Mouse (Mus musculus) liver, postnatal 0 days (tissue): ENCODE results near the gene Itih2. TPM values are rescaled to one million over a fixed set of nuclear protein-coding genes. Genes with fewer than 3 reads are reported as not detected.

ENCODE experiments used
- ATAC-seq: fragments of 200-750 bp; cut with Nextera tagmentation; 2 replicates; pipeline ENCODE4 v1.8.0; 2017; ENCODE audit warnings: mild to moderate bottlenecking, moderate library complexity
- DNase-seq: peaks from one replicate; pipeline ENCODE4 v3.0.0-alpha.2; 2016
- H3K27ac ChIP-seq: fragments of 300-500 bp; sonication (generic); 2 replicates; pipeline ENCODE4 v1.5.1; 2014; ENCODE audit warnings: antibody characterized with exemption, moderate library complexity, mild to moderate bottlenecking, low read depth
- H3K27me3 ChIP-seq: fragments of 300-500 bp; sonication (generic); 2 replicates; pipeline ENCODE4 v1.6.1; 2014; ENCODE audit warnings: low read length, control low read depth, mixed read lengths; ENCODE audit not compliant: insufficient read depth
- H3K36me3 ChIP-seq: fragments of 300-500 bp; sonication (generic); replicated peaks from 2 replicates; pipeline ENCODE4 v1.6.1; 2014; ENCODE audit warnings: mild to moderate bottlenecking, control low read depth, low read length, moderate library complexity, mixed read lengths; ENCODE audit not compliant: insufficient read depth
- H3K4me1 ChIP-seq: fragments of 300-500 bp; sonication (generic); 2 replicates; pipeline ENCODE4 v1.6.1; 2014; ENCODE audit warnings: antibody characterized with exemption, mild to moderate bottlenecking, control low read depth; ENCODE audit not compliant: insufficient read depth
- H3K4me2 ChIP-seq: fragments of 300-500 bp; sonication (generic); 2 replicates; pipeline ENCODE4 v1.6.1; 2014; ENCODE audit warnings: low read depth, mild to moderate bottlenecking, low read length, moderate library complexity, mixed read lengths
- H3K4me3 ChIP-seq: fragments of 300-500 bp; sonication (generic); 2 replicates; pipeline ENCODE4 v1.5.1; 2014; ENCODE audit warnings: low read depth, low read length
- H3K9ac ChIP-seq: fragments of 300-500 bp; sonication (generic); replicated peaks from 2 replicates; pipeline ENCODE4 v1.6.1; 2014; ENCODE audit warnings: mild to moderate bottlenecking, moderate library complexity
- H3K9me3 ChIP-seq: fragments of 300-500 bp; sonication (generic); 2 replicates; pipeline ENCODE4 v1.6.1; 2016; ENCODE audit warnings: mild to moderate bottlenecking, control low read depth, low read length, mixed read lengths
- CTCF ChIP-seq: sonication (generic); IDR thresholded peaks from 2 replicates; pipeline ENCODE4 v1.5.1; 2016; ENCODE audit warnings: antibody characterized with exemption, low read depth
- EP300 ChIP-seq: IDR thresholded peaks from 2 replicates; pipeline ENCODE4 v1.6.1; 2016; ENCODE audit warnings: antibody characterized with exemption, low read depth, mild to moderate bottlenecking
- WGBS: fragments of 180-500 bp; shearing (Covaris S2); extraction: QIAGEN DNeasy Blood & Tissue Kit; methylation state at CpG from one replicate; pipeline ENCODE4 v1.1.7; 2014; ENCODE audit not compliant: insufficient replicate concordance; 5-methylcytosine and 5-hydroxymethylcytosine counted together
- polyA plus RNA-seq: library from polyadenylated mRNA; unstranded; fragments of >200 nt; fragmentation: Nextera tagmentation; extraction: Ambion mirVana; gene quantifications from 2 replicates; pipeline ENCODE4 v1.2.1, GENCODE M21; 2015

The Itih2 gene
- polyA plus RNA-seq, 1 experiment from 2014 or later: 547 TPM

- Histone ChIP-seq H3K4me3 (no peak overlapping the region), H3K9ac (no peak overlapping the region), H3K27me3 (no peaks in the 10 kb centered on the region), H3K4me1 (peaks cover 22% of the 10 kb centered on the region), H3K4me2 (no peak overlapping the region), H3K27ac (no peak overlapping the region), H3K9me3 (no peaks in the 10 kb centered on the region), H3K36me3 (peaks cover 27% of the 10 kb centered on the region)
- 68% methylated on average over 1 of the region's 1 CpGs for WGBS
- no peak for TF ChIP-seq CTCF
- no peak for TF ChIP-seq EP300
- DNase-seq: no peak
- ATAC-seq: no peak
Measured at GRCm38 (mm10) chr2:10082737-10083136, 48.5 kb downstream of the Itih2 start.

- 75% methylated on average over 5 of the region's 5 CpGs for WGBS
- H3K27ac ChIP-seq: no peak overlapping the region
Measured at GRCm38 (mm10) chr2:10081453-10082080, 49.6 kb downstream of the Itih2 start.

GRCm38 (mm10) chr2:10080310-10081010 is 50.7 kb downstream of the Itih2 start, which contains the start of the genes Atp5c1 and Kin:
Atp5c1 (minus strand) TSS chr2:10080510.
Kin (plus strand) TSS chr2:10080593.
- TF ChIP-seq EP300: peak; percentile 37; the same call in 1 of the 2 replicates
- TF ChIP-seq CTCF: peak; percentile 59
- peaks cover 24% of the 10 kb centered on the region for H3K4me1 ChIP-seq
- peaks cover 7% of the 10 kb centered on the region; the same call in 1 of the 2 replicates for H3K36me3 ChIP-seq
- H3K27ac ChIP-seq: peak within 1 kb of the TSS; percentile 98
- DNase-seq (peak; percentile 97), ATAC-seq (peak; percentile 91)
- H3K4me2 ChIP-seq: peak within 1 kb of the TSS; percentile 83
- H3K9me3 ChIP-seq: no peaks in the 10 kb centered on the region
- no peaks in the 10 kb centered on the region for H3K27me3 ChIP-seq
- under 1% methylated on average over 61 of the region's 61 CpGs for WGBS
- peak within 1 kb of the TSS; percentile 99 for H3K9ac ChIP-seq
- H3K4me3 ChIP-seq: peak within 1 kb of the TSS; percentile 98

More at GRCm38 (mm10) chr2:10081453-10082080, 49.6 kb downstream of the Itih2 start:
- TF ChIP-seq CTCF (no peak), EP300 (no peak)
- Histone ChIP-seq H3K4me3 (peak overlapping the region; percentile 98), H3K36me3 (peaks cover 15% of the 10 kb centered on the region), H3K27me3 (no peaks in the 10 kb centered on the region), H3K9ac (peak overlapping the region; percentile 99; the same call in 1 of the 2 replicates), H3K9me3 (no peaks in the 10 kb centered on the region), H3K4me1 (peaks cover 22% of the 10 kb centered on the region), H3K4me2 (peak overlapping the region; percentile 72)
- DNase-seq: no peak
- ATAC-seq: no peak

- Histone ChIP-seq H3K36me3 (peaks cover 7% of the 10 kb centered on the region; the same call in 1 of the 2 replicates), H3K27me3 (no peaks in the 10 kb centered on the region), H3K9ac (peak overlapping the region; percentile 99), H3K4me3 (peak overlapping the region; percentile 98), H3K27ac (peak overlapping the region; percentile 98), H3K9me3 (no peaks in the 10 kb centered on the region), H3K4me1 (peaks cover 31% of the 10 kb centered on the region), H3K4me2 (peak overlapping the region; percentile 83)
- DNase-seq: no peak
- peak; percentile 11; the same call in 1 of the 2 replicates for TF ChIP-seq EP300
- no peak for TF ChIP-seq CTCF
- 1% methylated on average over 28 of the region's 28 CpGs for WGBS
- ATAC-seq: peak; percentile 73
Measured at GRCm38 (mm10) chr2:10079745-10080309, 51.4 kb downstream of the Itih2 start.

- Histone ChIP-seq H3K9ac (no peak overlapping the region), H3K27me3 (no peaks in the 10 kb centered on the region), H3K4me1 (peaks cover 39% of the 10 kb centered on the region), H3K27ac (no peak overlapping the region), H3K4me2 (peak overlapping the region; percentile 19; the same call in 1 of the 2 replicates), H3K36me3 (peaks cover 7% of the 10 kb centered on the region), H3K9me3 (no peaks in the 10 kb centered on the region), H3K4me3 (no peak overlapping the region)
- no peak for ATAC-seq
- TF ChIP-seq EP300: no peak
- TF ChIP-seq CTCF: no peak
- DNase-seq: no peak
- 76% methylated on average over 8 of the region's 8 CpGs for WGBS
Measured at GRCm38 (mm10) chr2:10076675-10077074, 54.5 kb downstream of the Itih2 start.

GRCm38 (mm10) chr2:10074470-10074869 is 56.7 kb downstream of the Itih2 start:
- no peak overlapping the region for H3K4me3 ChIP-seq
- H3K9ac ChIP-seq: 0 out of 2 replicates have a peak overlapping the region, but pooled peaks have one; percentile 16
- peaks cover 9% of the 10 kb centered on the region for H3K36me3 ChIP-seq
- 68% methylated on average over 7 of the region's 7 CpGs for WGBS
- DNase-seq: no peak
- TF ChIP-seq EP300: no peak
- no peak for TF ChIP-seq CTCF
- H3K4me1 ChIP-seq: peaks cover 32% of the 10 kb centered on the region
- no peak overlapping the region for H3K4me2 ChIP-seq
- H3K27ac ChIP-seq: no peak overlapping the region
- H3K27me3 ChIP-seq: no peaks in the 10 kb centered on the region
- no peak for ATAC-seq
- H3K9me3 ChIP-seq: no peaks in the 10 kb centered on the region
